Mouse (Mus musculus) midbrain, embryonic 16.5 days (tissue): ENCODE results near the gene Fam131a. TPM values are rescaled to one million over a fixed set of nuclear protein-coding genes. Genes with fewer than 3 reads are reported as not detected.

Experiments used
- ATAC-seq: fragments of 200-750 bp; cut with Nextera tagmentation; 2 replicates; pipeline ENCODE4 v1.8.0; 2017; ENCODE audit warnings: moderate TSS enrichment
- H3K27ac ChIP-seq: fragments of 300-500 bp; sonication (generic); 2 replicates; pipeline ENCODE4 v1.5.1; 2014; ENCODE audit warnings: mild to moderate bottlenecking, low read length, mixed read lengths
- H3K27me3 ChIP-seq: fragments of 300-500 bp; sonication (generic); 2 replicates; pipeline ENCODE4 v1.6.1; 2014; ENCODE audit warnings: low read depth, low read length, mixed read lengths; ENCODE audit not compliant: control insufficient read depth, insufficient read depth
- H3K36me3 ChIP-seq: fragments of 300-500 bp; sonication (generic); 2 replicates; pipeline ENCODE4 v1.6.1; 2014; ENCODE audit warnings: mild to moderate bottlenecking, low read length, moderate library complexity, mixed read lengths; ENCODE audit not compliant: control insufficient read depth, insufficient read depth
- H3K4me1 ChIP-seq: fragments of 300-500 bp; sonication (generic); 2 replicates; pipeline ENCODE4 v1.6.1; 2014; ENCODE audit warnings: mild to moderate bottlenecking, low read length, mixed read lengths; ENCODE audit not compliant: control insufficient read depth, insufficient read depth
- H3K4me2 ChIP-seq: fragments of 300-500 bp; sonication (generic); 2 replicates; pipeline ENCODE4 v1.6.1; 2014; ENCODE audit warnings: mild to moderate bottlenecking, low read length, mixed read lengths
- H3K4me3 ChIP-seq: fragments of 300-500 bp; sonication (generic); 2 replicates; pipeline ENCODE4 v1.5.1; 2014; ENCODE audit warnings: low read depth, mild to moderate bottlenecking, low read length, moderate library complexity, mixed read lengths
- H3K9ac ChIP-seq: fragments of 300-500 bp; sonication (generic); 2 replicates; pipeline ENCODE4 v1.6.1; 2014; ENCODE audit warnings: low read depth, low read length, mixed read lengths
- H3K9me3 ChIP-seq: fragments of 300-500 bp; sonication (generic); replicated peaks from 2 replicates; pipeline ENCODE4 v1.6.1; 2014; ENCODE audit warnings: mild to moderate bottlenecking, low read length, mixed read lengths; ENCODE audit not compliant: control insufficient read depth, poor library complexity, severe bottlenecking
- WGBS: fragments of 180-500 bp; shearing (Covaris S2); extraction: QIAGEN DNeasy Blood & Tissue Kit; methylation state at CpG from one replicate; pipeline ENCODE4 v1.1.7; 2014; 5-methylcytosine and 5-hydroxymethylcytosine counted together
- polyA plus RNA-seq: library from polyadenylated mRNA; unstranded; fragments of >200 nt; fragmentation: Nextera tagmentation; extraction: Ambion mirVana; gene quantifications from 2 replicates; pipeline ENCODE4 v1.2.1, GENCODE M21; 2015

The Fam131a gene
- polyA plus RNA-seq, 1 experiment from 2014 or later, result 66.5 TPM

DNA sequence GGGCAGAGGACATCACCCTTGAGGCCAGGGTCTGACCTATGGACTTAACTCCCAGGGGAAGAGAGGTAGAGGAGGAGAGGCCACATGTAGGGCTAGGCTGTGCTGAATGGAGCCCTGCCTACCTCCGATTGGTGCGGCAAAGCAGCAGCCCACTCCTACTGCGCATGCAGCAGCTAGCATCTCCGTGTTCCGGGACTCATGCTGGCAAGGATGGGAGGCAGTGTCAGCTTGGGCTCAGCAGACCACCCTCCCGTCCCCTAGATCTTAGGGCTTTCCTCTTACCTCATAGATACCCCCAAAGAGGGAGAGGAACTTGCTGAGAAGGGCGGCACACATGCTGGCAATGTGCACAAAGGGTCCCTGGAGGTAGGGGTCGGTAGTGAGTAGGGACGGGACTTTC lies 19.1 kb downstream of the Fam131a start:
- peaks cover 21% of the 10 kb centered on the region for H3K4me1 ChIP-seq
- 65% methylated on average over 9 of the region's 9 CpGs for WGBS
- H3K4me2 ChIP-seq, result no peak overlapping the region
- H3K27me3 ChIP-seq, result no peaks in the 10 kb centered on the region
- H3K27ac ChIP-seq, result no peak overlapping the region
- ATAC-seq, result no peak
- H3K9ac ChIP-seq, result no peak overlapping the region
- H3K9me3 ChIP-seq, result no peaks in the 10 kb centered on the region
- no peak overlapping the region for H3K4me3 ChIP-seq
- H3K36me3 ChIP-seq, result peaks cover 13% of the 10 kb centered on the region

DNA sequence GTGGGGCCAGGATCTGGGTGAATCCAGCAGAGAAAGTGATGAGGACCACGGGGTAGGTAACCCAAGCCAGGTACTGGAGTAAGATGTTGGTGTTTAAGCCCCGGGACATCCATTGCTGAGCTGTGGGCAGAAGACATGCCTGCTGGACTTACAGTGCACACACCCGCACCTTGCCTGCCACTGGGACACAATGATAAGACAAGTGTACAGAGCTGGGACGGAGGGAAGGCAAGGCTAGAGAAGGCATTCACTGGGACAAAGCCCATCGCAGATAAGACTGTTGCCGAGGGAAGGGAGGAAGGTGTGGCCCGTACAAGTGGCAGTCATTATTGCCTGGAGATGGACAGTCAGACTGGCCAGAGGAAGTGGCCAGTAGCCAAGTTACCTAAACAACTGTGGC lies 19.8 kb downstream of the Fam131a start:
- H3K36me3 ChIP-seq, result peaks cover 9% of the 10 kb centered on the region
- H3K4me1 ChIP-seq, result peaks cover 21% of the 10 kb centered on the region
- ATAC-seq, result no peak
- H3K4me3 ChIP-seq, result no peak overlapping the region
- no peaks in the 10 kb centered on the region for H3K9me3 ChIP-seq
- no peak overlapping the region for H3K27ac ChIP-seq
- H3K9ac ChIP-seq, result no peak overlapping the region
- H3K4me2 ChIP-seq, result no peak overlapping the region
- H3K27me3 ChIP-seq, result no peaks in the 10 kb centered on the region
- 96% methylated on average over 7 of the region's 7 CpGs for WGBS

DNA sequence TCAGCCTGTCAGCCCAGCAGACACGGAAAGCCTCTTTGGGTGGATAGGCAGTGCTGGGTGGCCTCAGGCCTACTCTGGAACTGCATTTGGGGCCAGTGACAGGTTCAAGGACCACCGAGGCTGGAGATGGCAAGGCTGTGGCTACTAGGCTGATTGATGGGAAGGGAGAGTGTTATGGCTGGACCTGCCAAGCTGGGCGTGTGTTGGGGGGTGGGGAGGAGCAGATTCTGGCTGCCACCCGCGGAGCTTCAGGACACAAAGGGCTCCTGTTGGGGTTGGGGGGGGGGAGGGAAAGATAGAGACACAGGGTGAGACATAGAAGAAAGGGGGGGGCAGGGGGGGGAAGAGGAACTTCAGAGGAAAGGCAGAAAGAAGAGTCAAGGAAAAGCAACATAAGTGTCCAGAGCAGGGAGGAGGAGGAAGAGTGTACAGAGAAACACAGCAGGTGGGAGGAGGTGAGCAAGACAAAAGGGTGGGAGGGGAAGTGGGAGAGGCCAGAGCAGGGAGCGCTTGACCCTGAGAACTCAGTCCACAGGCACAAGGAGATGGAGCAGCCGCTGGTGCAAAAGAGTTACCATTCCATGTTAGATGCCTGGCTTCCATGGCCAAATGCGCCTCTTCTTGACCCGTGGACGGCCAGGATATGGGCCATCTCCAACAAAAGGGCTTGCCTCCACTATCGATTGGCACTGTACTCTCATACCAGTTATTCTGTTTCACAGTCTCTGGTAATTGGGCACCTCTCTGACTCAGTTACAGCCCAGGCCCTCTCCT lies 21.5 kb downstream of the Fam131a start:
- Histone ChIP-seq H3K27ac (no peak overlapping the region), H3K36me3 (peaks cover 9% of the 10 kb centered on the region), H3K4me2 (peak overlapping the region; percentile 95), H3K4me3 (peak overlapping the region; percentile 69), H3K27me3 (no peaks in the 10 kb centered on the region), H3K4me1 (peaks cover 28% of the 10 kb centered on the region), H3K9ac (peak overlapping the region; percentile 85), H3K9me3 (no peaks in the 10 kb centered on the region)
- 29% methylated on average over 11 of the region's 11 CpGs for WGBS
- ATAC-seq, result no peak

DNA sequence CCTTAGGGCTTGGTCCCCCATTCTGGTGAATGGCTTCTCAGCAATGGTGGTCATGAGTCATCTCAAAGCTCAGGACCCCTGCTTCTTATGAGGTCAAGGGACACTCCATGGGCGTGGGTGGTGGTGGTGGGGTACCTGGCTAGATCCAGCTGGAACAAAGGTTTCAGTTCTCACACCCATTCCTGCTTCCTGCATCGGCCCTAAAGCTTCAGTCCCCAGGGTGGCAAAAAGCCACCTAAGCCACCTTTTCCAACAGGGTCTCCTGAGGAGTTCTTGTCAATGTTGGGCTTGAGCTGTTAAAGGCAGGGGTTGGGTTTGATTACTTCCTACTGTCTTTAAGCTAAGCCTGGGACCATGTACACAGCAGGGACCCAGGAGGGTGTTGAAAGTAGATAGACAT lies 22.1 kb downstream of the Fam131a start:
- peak overlapping the region; percentile 95; the same call in 1 of the 2 replicates for H3K27ac ChIP-seq
- WGBS, result 79% methylated on average over 2 of the region's 2 CpGs
- no peaks in the 10 kb centered on the region for H3K9me3 ChIP-seq
- H3K4me3 ChIP-seq, result peak overlapping the region; percentile 69
- peaks cover 28% of the 10 kb centered on the region for H3K4me1 ChIP-seq
- H3K27me3 ChIP-seq, result no peaks in the 10 kb centered on the region
- H3K36me3 ChIP-seq, result peaks cover 9% of the 10 kb centered on the region
- H3K9ac ChIP-seq, result peak overlapping the region; percentile 85
- H3K4me2 ChIP-seq, result peak overlapping the region; percentile 95
- ATAC-seq, result no peak

DNA sequence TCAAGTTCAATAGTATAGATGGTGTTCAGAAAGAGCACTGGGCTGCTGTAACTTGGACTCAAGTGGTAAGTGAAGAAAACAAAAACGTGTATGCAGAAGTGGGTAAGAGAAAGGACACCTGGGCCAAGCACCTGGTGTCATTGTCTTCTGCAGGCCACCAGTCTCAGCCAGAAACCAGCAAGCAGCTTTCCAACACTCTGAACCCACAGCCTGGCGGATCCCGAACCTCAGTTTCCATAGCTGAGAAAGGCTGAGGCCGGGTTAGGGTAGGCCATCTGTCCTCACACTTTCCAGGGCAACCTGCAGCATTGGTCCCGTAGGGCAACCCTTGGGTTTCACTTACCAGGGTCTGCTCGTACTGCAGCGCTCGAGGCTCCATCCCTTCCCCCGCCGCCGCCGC lies 22.5 kb downstream of the Fam131a start:
- WGBS, result under 1% methylated on average over 12 of the region's 12 CpGs
- Histone ChIP-seq H3K27ac (peak overlapping the region; percentile 95), H3K4me1 (peaks cover 28% of the 10 kb centered on the region), H3K36me3 (peaks cover 9% of the 10 kb centered on the region), H3K27me3 (no peaks in the 10 kb centered on the region), H3K9ac (peak overlapping the region; percentile 85), H3K4me2 (peak overlapping the region; percentile 95), H3K4me3 (peak overlapping the region; percentile 69), H3K9me3 (no peaks in the 10 kb centered on the region)
- no peak; the same call in 1 of the 2 replicates for ATAC-seq

DNA sequence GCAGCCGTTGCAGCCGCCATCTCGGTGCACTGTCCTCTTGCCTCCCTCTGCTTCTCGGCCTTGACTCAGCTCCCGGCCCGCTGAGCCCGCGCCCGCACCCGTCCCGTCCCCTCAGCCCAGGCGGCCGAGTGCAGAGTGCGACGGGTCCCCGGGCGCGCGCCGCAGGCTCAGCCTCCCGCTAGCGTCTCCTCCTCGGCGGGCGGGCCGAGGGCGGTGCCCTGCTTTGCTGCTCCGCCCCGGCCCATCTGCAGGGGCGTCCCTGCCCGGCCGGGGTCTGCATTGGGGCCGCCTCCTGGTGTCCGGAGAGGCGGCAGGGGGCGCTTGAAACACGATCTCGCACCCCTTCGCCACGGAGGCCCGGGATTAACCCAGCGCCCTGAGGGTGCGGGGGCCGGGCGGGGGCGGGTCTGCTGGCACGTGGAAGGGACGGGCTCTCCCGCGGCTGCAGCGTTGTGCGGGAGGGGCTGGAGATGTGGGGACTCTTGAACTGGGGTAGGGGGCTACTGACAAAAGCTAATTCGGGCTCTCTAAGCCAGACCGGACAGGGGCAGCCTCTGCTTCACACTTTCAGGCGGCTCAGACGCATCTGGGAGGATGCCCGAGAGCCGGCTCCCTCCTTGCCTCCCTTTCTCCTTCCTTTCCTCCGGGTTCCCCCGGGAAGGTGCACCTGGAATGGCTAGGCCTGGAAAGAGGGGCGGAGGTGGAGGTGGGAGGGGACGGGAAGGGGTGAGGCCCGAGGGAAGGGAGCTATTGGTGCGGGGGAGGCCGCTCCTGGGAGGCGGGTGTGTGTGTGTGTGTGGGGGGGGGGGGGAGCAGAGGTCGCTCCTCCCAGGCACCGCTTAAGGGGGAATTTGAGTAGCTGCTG lies 23.2 kb downstream of the Fam131a start:
- Histone ChIP-seq H3K27ac (peak overlapping the region; percentile 95), H3K4me2 (peak overlapping the region; percentile 95), H3K27me3 (no peaks in the 10 kb centered on the region), H3K4me1 (peaks cover 28% of the 10 kb centered on the region), H3K9ac (peak overlapping the region; percentile 85), H3K36me3 (peaks cover 9% of the 10 kb centered on the region), H3K9me3 (no peaks in the 10 kb centered on the region), H3K4me3 (peak overlapping the region; percentile 69)
- ATAC-seq, result peak; percentile 81
- WGBS, result under 1% methylated on average over 47 of the region's 68 CpGs

DNA sequence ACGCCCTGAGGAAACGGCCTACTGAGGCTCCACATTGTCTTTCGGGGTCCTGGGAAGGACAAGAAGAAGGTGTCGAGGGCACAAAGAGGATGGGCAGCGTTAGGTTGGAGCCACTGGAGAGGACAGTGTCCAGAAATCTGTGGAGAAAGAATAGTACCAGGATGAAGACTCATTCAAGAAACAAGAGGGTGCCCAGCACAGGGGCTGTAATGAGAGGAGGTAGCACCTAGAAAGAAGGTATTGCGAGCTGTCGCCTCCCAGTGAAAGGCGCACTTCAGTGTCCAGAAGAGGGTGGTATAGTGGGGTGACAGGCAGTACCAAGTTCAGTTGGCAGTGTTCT lies 23.8 kb downstream of the Fam131a start:
- ATAC-seq, result peak; percentile 41
- 3% methylated on average over 8 of the region's 8 CpGs for WGBS
- peak overlapping the region; percentile 95 for H3K4me2 ChIP-seq

DNA sequence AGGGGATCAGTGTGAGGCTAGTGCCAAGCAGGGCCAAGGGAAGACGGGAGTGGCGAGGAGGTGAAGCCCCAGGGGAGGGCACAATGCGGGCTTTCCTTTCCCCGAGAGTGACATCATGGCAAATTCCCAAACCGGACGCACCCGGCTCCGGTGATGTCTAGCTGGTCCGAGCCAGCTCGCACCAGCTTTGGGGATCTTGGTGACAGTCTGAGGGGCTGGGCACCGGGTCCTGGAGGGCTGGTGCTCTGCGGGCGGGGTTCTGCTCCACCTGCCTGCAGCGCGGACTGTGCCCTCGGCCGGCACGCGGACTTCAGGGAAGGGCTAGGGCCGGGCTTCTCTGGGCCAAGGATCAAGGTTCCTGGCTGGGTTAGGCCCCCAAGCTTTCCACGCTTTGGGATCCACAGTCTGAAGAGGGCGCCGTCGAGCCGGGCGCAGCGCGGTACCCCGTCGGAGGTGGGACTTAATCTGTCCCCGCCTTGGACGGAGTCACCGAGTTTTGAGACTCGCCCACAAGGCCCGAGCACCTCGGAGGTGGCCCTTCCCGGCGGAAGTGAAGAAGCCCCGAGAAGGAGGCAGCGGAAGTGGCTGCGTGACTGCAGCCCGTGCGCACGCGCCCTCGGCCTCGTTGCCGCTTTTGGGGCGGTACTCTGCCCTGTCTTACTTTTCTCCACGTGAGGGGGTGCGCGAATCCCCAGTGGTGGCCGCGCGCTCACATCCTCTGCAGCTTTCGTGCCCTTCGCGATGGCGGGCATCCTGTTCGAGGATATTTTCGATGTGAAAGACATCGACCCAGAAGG lies 24.3 kb downstream of the Fam131a start, which contains the start of the genes Polr2h and Clcn2:
Gene Polr2h (plus strand): TSS at position 485 of the 797 bp plus-strand sequence.
Gene Clcn2 (minus strand): TSS at position 566 of the 797 bp plus-strand sequence.
- Histone ChIP-seq H3K27ac (peak within 1 kb of the TSS; percentile 95), H3K4me3 (peak within 1 kb of the TSS; percentile 69), H3K4me1 (peaks cover 28% of the 10 kb centered on the region), H3K9ac (peak within 1 kb of the TSS; percentile 85), H3K27me3 (no peaks in the 10 kb centered on the region), H3K9me3 (no peaks in the 10 kb centered on the region), H3K4me2 (peak within 1 kb of the TSS; percentile 95), H3K36me3 (peaks cover 5% of the 10 kb centered on the region)
- ATAC-seq, result peak; percentile 82
- WGBS, result under 1% methylated on average over 61 of the region's 62 CpGs

More for the DNA sequence above, 23.8 kb downstream of the Fam131a start:
- peak overlapping the region; percentile 69 for H3K4me3 ChIP-seq
- no peaks in the 10 kb centered on the region for H3K9me3 ChIP-seq
- peaks cover 28% of the 10 kb centered on the region for H3K4me1 ChIP-seq
- peaks cover 9% of the 10 kb centered on the region for H3K36me3 ChIP-seq
- H3K27ac ChIP-seq, result peak overlapping the region; percentile 95
- H3K27me3 ChIP-seq, result no peaks in the 10 kb centered on the region
- H3K9ac ChIP-seq, result peak overlapping the region; percentile 85
